Mouse (Mus musculus): ENCODE measurements at regions not wholly inside any gene's neighbourhood (a gene's known extent, or its start where the extent isn't known, plus 50 kb on each side); places are given as distances from the start of the nearest gene placed in this dataset.

- ATAC-seq (ENCODE audit: low read depth), result no peak
- H3K27ac ChIP-seq (ENCODE audit: low read depth, low read length), result no peak overlapping the region
- no peak overlapping the region for H3K4me3 ChIP-seq (ENCODE audit: low read depth, low read length)
- no peak overlapping the region for H3K9ac ChIP-seq (replicated peaks; ENCODE audit: low read depth, low read length)
- WGBS, result 89% methylated on average over 3 of the region's 3 CpGs
- H3K4me2 ChIP-seq (ENCODE audit: low read depth, low read length), result no peak overlapping the region
- no peaks in the 10 kb centered on the region for H3K36me3 ChIP-seq (ENCODE audit: control insufficient read depth, insufficient read depth, low read length)
- no peaks in the 10 kb centered on the region for H3K27me3 ChIP-seq (ENCODE audit: control insufficient read depth, insufficient read depth, low read length)
- no peaks in the 10 kb centered on the region for H3K9me3 ChIP-seq (ENCODE audit: control insufficient read depth, low read length)
- no peaks in the 10 kb centered on the region for H3K4me1 ChIP-seq (ENCODE audit: control insufficient read depth, insufficient read depth, low read length)
Measured at GRCm38 (mm10) chr14:105950924-105951323, 54.3 kb upstream of the Spry2 start.

GRCm38 (mm10) chr14:105955082-105955481, 58.5 kb upstream of the Spry2 start:
- ATAC-seq (ENCODE audit: low read depth), result no peak
- Histone ChIP-seq H3K4me3 (ENCODE audit: low read depth, low read length) (no peak overlapping the region), H3K9ac (replicated peaks; ENCODE audit: low read depth, low read length) (no peak overlapping the region), H3K4me2 (ENCODE audit: low read depth, low read length) (no peak overlapping the region), H3K9me3 (ENCODE audit: control insufficient read depth, low read length) (no peaks in the 10 kb centered on the region), H3K4me1 (ENCODE audit: control insufficient read depth, insufficient read depth, low read length) (no peaks in the 10 kb centered on the region), H3K27me3 (ENCODE audit: control insufficient read depth, insufficient read depth, low read length) (no peaks in the 10 kb centered on the region), H3K36me3 (ENCODE audit: control insufficient read depth, insufficient read depth, low read length) (no peaks in the 10 kb centered on the region), H3K27ac (ENCODE audit: low read depth, low read length) (no peak overlapping the region)
- 90% methylated on average over 11 of the region's 11 CpGs for WGBS

- no peaks in the 10 kb centered on the region for H3K4me1 ChIP-seq (ENCODE audit: control insufficient read depth, insufficient read depth, low read length)
- no peak overlapping the region for H3K27ac ChIP-seq (ENCODE audit: low read depth, low read length)
- no peaks in the 10 kb centered on the region for H3K27me3 ChIP-seq (ENCODE audit: control insufficient read depth, insufficient read depth, low read length)
- no peak for ATAC-seq (ENCODE audit: low read depth)
- H3K4me2 ChIP-seq (ENCODE audit: low read depth, low read length), result no peak overlapping the region
- H3K4me3 ChIP-seq (ENCODE audit: low read depth, low read length), result no peak overlapping the region
- WGBS, result 64% methylated on average over 4 of the region's 4 CpGs
- no peaks in the 10 kb centered on the region for H3K9me3 ChIP-seq (ENCODE audit: control insufficient read depth, low read length)
- H3K36me3 ChIP-seq (ENCODE audit: control insufficient read depth, insufficient read depth, low read length), result no peaks in the 10 kb centered on the region
- H3K9ac ChIP-seq (replicated peaks; ENCODE audit: low read depth, low read length), result no peak overlapping the region
Measured at GRCm38 (mm10) chr14:105956796-105957195, 60.2 kb upstream of the Spry2 start.

GRCm38 (mm10) chr14:105958005-105958404, 61.4 kb upstream of the Spry2 start:
- no peaks in the 10 kb centered on the region for H3K4me1 ChIP-seq (ENCODE audit: control insufficient read depth, insufficient read depth, low read length)
- H3K9ac ChIP-seq (replicated peaks; ENCODE audit: low read depth, low read length), result no peak overlapping the region
- H3K36me3 ChIP-seq (ENCODE audit: control insufficient read depth, insufficient read depth, low read length), result no peaks in the 10 kb centered on the region
- no peak overlapping the region for H3K4me3 ChIP-seq (ENCODE audit: low read depth, low read length)
- no peak overlapping the region for H3K27ac ChIP-seq (ENCODE audit: low read depth, low read length)
- no peak overlapping the region for H3K4me2 ChIP-seq (ENCODE audit: low read depth, low read length)
- H3K9me3 ChIP-seq (ENCODE audit: control insufficient read depth, low read length), result no peaks in the 10 kb centered on the region
- no peaks in the 10 kb centered on the region for H3K27me3 ChIP-seq (ENCODE audit: control insufficient read depth, insufficient read depth, low read length)
- WGBS, result 87% methylated on average over 7 of the region's 7 CpGs
- no peak for ATAC-seq (ENCODE audit: low read depth)

- no peak overlapping the region for H3K9ac ChIP-seq (replicated peaks; ENCODE audit: low read depth, low read length)
- no peaks in the 10 kb centered on the region for H3K9me3 ChIP-seq (ENCODE audit: control insufficient read depth, low read length)
- no peaks in the 10 kb centered on the region for H3K27me3 ChIP-seq (ENCODE audit: control insufficient read depth, insufficient read depth, low read length)
- H3K4me2 ChIP-seq (ENCODE audit: low read depth, low read length), result no peak overlapping the region
- H3K4me3 ChIP-seq (ENCODE audit: low read depth, low read length), result no peak overlapping the region
- ATAC-seq (ENCODE audit: low read depth), result peak; percentile 77; the same call in 1 of the 2 replicates
- H3K4me1 ChIP-seq (ENCODE audit: control insufficient read depth, insufficient read depth, low read length), result no peaks in the 10 kb centered on the region
- H3K36me3 ChIP-seq (ENCODE audit: control insufficient read depth, insufficient read depth, low read length), result no peaks in the 10 kb centered on the region
- 39% methylated on average over 15 of the region's 15 CpGs for WGBS
- no peak overlapping the region for H3K27ac ChIP-seq (ENCODE audit: low read depth, low read length)
Measured at GRCm38 (mm10) chr14:105979544-105980323, 83.1 kb upstream of the Spry2 start.

GRCm38 (mm10) chr14:105980324-105980680, 83.7 kb upstream of the Spry2 start:
- Histone ChIP-seq H3K4me1 (ENCODE audit: control insufficient read depth, insufficient read depth, low read length) (no peaks in the 10 kb centered on the region), H3K36me3 (ENCODE audit: control insufficient read depth, insufficient read depth, low read length) (no peaks in the 10 kb centered on the region), H3K27me3 (ENCODE audit: control insufficient read depth, insufficient read depth, low read length) (no peaks in the 10 kb centered on the region), H3K9ac (replicated peaks; ENCODE audit: low read depth, low read length) (no peak overlapping the region), H3K4me3 (ENCODE audit: low read depth, low read length) (no peak overlapping the region), H3K9me3 (ENCODE audit: control insufficient read depth, low read length) (no peaks in the 10 kb centered on the region), H3K27ac (ENCODE audit: low read depth, low read length) (no peak overlapping the region), H3K4me2 (ENCODE audit: low read depth, low read length) (no peak overlapping the region)
- WGBS, result 17% methylated on average over 5 of the region's 5 CpGs
- no peak for ATAC-seq (ENCODE audit: low read depth)

- WGBS, result 97% methylated on average over 4 of the region's 4 CpGs
- Histone ChIP-seq H3K27ac (ENCODE audit: low read depth, low read length) (no peak overlapping the region), H3K4me1 (ENCODE audit: control insufficient read depth, insufficient read depth, low read length) (no peaks in the 10 kb centered on the region), H3K4me3 (ENCODE audit: low read depth, low read length) (no peak overlapping the region), H3K4me2 (ENCODE audit: low read depth, low read length) (no peak overlapping the region), H3K27me3 (ENCODE audit: control insufficient read depth, insufficient read depth, low read length) (no peaks in the 10 kb centered on the region), H3K9ac (replicated peaks; ENCODE audit: low read depth, low read length) (no peak overlapping the region), H3K36me3 (ENCODE audit: control insufficient read depth, insufficient read depth, low read length) (no peaks in the 10 kb centered on the region), H3K9me3 (ENCODE audit: control insufficient read depth, low read length) (no peaks in the 10 kb centered on the region)
- no peak for ATAC-seq (ENCODE audit: low read depth)
Measured at GRCm38 (mm10) chr14:105987341-105987882, 90.8 kb upstream of the Spry2 start.

- no peaks in the 10 kb centered on the region for H3K27me3 ChIP-seq (ENCODE audit: control insufficient read depth, insufficient read depth, low read length)
- ATAC-seq (ENCODE audit: low read depth), result no peak
- H3K9ac ChIP-seq (replicated peaks; ENCODE audit: low read depth, low read length), result no peak overlapping the region
- H3K4me2 ChIP-seq (ENCODE audit: low read depth, low read length), result no peak overlapping the region
- H3K9me3 ChIP-seq (ENCODE audit: control insufficient read depth, low read length), result no peaks in the 10 kb centered on the region
- H3K4me3 ChIP-seq (ENCODE audit: low read depth, low read length), result no peak overlapping the region
- no peaks in the 10 kb centered on the region for H3K4me1 ChIP-seq (ENCODE audit: control insufficient read depth, insufficient read depth, low read length)
- no peaks in the 10 kb centered on the region for H3K36me3 ChIP-seq (ENCODE audit: control insufficient read depth, insufficient read depth, low read length)
- no peak overlapping the region for H3K27ac ChIP-seq (ENCODE audit: low read depth, low read length)
Measured at GRCm38 (mm10) chr14:105988738-105989137, 92.1 kb upstream of the Spry2 start.

- H3K4me2 ChIP-seq (ENCODE audit: low read depth, low read length), result no peak overlapping the region
- ATAC-seq (ENCODE audit: low read depth), result no peak
- WGBS, result 78% methylated on average over 3 of the region's 3 CpGs
- no peaks in the 10 kb centered on the region for H3K9me3 ChIP-seq (ENCODE audit: control insufficient read depth, low read length)
- no peaks in the 10 kb centered on the region for H3K4me1 ChIP-seq (ENCODE audit: control insufficient read depth, insufficient read depth, low read length)
- no peaks in the 10 kb centered on the region for H3K27me3 ChIP-seq (ENCODE audit: control insufficient read depth, insufficient read depth, low read length)
- H3K27ac ChIP-seq (ENCODE audit: low read depth, low read length), result no peak overlapping the region
- no peak overlapping the region for H3K9ac ChIP-seq (replicated peaks; ENCODE audit: low read depth, low read length)
- H3K36me3 ChIP-seq (ENCODE audit: control insufficient read depth, insufficient read depth, low read length), result no peaks in the 10 kb centered on the region
- no peak overlapping the region for H3K4me3 ChIP-seq (ENCODE audit: low read depth, low read length)
Measured at GRCm38 (mm10) chr14:105993124-105993523, 96.5 kb upstream of the Spry2 start.
